Mouse (Mus musculus) megakaryocyte, adult 5-6 weeks (primary cell): ENCODE data around the gene Kmt2e. TPM values are rescaled to one million over a fixed set of nuclear protein-coding genes. Genes with fewer than 3 reads are reported as not detected.

Source experiments
- ATAC-seq: 2 replicates; pipeline ENCODE4 v1.8.0; 2016; ENCODE audit warnings: mild to moderate bottlenecking, inconsistent platforms; ENCODE audit not compliant: poor library complexity, severe bottlenecking
- total RNA-seq, 2 experiments: library from RNA; stranded (forward) in 1 of 2; stranded (reverse) in 1 of 2; fragments of 153-499, 151-499 nt in 1 of 2; fragments of 221-1000, 200-1000 nt in 1 of 2; gene quantifications; 2 replicates each; pipeline versions ENCODE4 v1.2.3 to v1.2.4; 2015 to 2017

Kmt2e gene
- total RNA-seq, 2 experiments from 2014 or later: 63.3 to 158 TPM

- ATAC-seq: peak; percentile 88
These were observed 24.1 kb upstream of the Kmt2e start for GRCm38 (mm10) chr5:23410040-23410717.

GRCm38 (mm10) chr5:23410718-23411101, 23.5 kb upstream of the Kmt2e start:
- ATAC-seq: no peak

- ATAC-seq: no peak
These were observed 22.6 kb upstream of the Kmt2e start for GRCm38 (mm10) chr5:23411640-23412039.

DNA sequence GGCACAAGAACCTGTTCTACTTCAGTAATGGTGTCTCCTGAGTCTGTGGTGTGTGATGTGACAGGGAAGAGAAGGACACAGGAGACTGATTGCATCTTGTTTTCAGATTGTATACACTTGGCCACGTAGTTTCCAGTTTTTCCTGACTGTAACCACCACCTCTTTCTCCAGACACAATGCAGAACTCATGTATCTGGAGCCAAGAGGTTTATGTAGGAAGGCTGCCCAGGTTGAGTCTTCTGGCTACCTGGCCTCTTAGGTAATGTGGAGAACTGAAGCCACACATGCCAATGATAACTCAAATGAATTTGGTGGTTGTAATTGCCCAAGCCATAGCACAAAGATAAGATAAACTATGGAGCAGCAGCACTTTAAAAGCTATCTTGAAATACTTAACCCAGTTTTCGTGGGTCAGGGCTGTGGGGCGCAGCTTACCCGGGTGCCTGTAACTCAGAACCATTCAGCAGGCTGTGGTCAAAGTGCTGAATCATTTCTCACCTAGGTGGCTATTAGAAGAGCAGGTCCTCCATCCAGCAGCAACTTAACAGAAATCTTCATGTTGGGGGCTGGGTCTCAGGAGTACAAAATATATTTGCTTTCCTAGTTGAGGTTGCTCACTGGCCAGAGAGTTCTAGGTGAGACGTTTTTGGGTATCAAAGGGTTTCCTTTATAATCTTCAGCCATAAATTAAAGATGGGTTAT, 21.8 kb upstream of the Kmt2e start:
- no peak for ATAC-seq

DNA sequence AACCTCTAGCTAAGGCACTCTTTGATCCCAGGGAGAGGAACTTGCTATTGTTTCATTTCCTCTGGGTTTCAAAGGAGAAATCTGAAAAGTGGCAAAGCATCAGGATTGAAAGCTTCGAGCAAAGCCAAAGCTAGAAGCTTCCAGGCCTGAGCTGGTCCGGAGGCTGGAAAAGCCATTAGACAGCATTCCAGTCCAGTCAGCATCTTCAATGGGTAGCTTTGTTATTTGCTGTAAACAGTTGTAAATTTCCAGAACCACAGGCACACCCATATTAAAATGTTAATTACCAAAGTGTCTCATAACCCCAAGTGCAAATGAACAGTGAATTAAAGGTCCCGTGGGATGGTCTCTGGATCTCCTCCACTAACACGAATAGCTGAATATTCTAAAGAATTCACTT, 21.2 kb upstream of the Kmt2e start:
- no peak for ATAC-seq

DNA sequence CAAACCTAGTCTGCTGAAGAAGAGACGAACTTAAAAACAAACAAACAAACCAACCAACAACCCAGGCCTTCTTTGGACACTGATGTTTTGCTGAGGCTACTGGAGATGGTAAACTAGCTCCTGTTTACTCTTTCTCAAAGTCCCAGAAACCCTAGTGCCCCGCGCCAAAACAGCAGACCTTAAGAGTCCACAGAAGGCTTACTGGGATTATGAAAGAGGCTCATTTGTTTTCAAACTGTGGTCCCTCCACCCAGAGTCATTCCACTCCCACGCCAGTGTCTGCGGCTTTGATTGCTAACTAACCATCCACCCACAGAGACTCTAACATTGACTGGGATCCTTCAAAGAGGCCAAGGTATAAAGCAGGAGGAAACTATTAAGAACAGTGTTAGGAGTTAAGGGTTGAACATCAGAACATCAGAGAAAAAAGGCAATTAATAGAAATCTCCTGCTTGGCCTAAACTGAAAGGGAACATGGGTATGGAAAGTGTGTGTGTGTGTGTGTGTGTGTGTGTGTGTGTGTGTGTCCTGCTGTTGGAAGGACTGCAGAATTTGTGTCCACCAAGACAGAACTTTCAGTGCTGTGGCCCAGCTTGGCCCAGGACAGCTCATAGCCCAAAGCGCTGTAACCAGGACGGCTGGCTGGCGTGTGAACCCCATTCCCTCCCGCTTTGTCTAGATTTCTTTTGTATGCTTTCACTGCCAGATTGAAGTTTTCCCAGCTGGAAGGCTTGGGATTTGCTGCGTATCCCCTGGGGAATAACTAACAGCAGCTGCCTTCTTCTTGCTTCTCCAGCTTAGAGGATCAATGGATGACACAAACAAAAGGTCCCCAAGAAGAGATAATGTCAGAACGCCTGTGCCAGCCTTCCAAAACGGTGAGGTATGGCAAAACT, 20.4 kb upstream of the Kmt2e start:
- no peak for ATAC-seq

DNA sequence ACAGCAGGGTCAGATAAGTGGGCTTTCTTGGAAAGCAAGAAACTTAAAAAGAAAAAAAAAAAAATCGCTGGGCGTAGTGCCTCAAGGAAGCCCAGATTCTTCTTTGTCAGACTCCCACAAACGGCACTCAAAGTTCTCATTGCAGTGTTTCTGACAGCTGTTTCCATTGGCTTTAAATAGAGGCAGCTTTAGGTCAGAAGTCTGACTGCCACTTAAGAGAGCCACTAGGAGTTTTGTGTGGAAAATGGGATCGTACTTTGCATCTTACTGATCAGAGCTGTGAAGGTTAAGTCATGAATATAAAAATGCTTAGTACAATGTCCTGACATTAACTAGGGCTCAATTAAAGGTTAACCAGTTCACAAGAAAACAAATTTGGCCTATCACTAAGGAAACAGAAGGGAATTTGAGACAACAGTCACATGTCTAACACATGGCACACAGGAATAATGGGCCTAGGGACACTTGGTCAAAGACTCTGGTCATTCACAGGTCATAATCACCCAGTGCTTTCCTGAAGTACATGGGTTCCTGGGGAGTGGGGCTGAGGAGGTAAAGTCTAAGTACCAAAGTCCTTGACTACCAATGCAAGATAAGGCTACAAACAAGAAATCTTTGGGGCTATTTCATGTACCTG, 19.6 kb upstream of the Kmt2e start:
- ATAC-seq: no peak

- ATAC-seq: peak; percentile 39
These were observed 18.5 kb upstream of the Kmt2e start for GRCm38 (mm10) chr5:23415571-23416285.

- ATAC-seq: no peak
These were observed 18.0 kb upstream of the Kmt2e start for GRCm38 (mm10) chr5:23416286-23416643.

- no peak for ATAC-seq
These were observed 16.5 kb upstream of the Kmt2e start for GRCm38 (mm10) chr5:23417716-23418115.

DNA sequence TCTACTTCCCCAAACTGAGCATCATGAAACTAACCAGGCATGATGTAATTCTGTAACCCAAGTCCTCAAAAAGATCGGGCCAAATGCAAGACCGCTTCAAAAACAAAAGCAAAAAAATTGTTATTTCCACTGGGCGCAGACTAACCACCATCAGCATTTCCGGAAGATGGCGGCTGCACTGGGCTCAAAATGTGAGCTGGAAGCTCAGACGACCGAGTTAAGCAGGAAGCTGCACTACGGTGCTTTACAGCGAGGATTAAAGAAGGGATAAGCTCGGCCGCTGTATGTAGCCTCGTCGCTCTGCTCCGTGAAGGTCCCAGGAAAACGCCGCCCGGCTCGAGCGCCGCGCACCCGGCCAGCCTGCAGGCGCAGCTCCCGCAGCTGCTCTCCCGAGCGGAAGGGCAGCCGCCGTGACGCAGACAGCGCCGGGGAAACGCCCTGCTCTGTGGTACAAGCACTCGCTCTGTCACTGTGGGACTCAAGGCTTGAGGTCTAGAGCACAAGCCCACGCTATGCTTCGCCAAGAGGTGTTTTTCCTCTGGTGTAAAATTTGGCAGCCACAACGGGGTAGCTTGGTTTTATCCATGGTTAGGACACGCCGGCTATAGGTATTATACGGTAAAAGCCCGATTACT, 16.0 kb upstream of the Kmt2e start:
- peak; percentile 95 for ATAC-seq

- peak; percentile 6; the same call in 1 of the 2 replicates for ATAC-seq
These were observed 15.2 kb upstream of the Kmt2e start for GRCm38 (mm10) chr5:23418797-23419595.

- no peak for ATAC-seq
These were observed 14.5 kb upstream of the Kmt2e start for GRCm38 (mm10) chr5:23419616-23420170.

DNA sequence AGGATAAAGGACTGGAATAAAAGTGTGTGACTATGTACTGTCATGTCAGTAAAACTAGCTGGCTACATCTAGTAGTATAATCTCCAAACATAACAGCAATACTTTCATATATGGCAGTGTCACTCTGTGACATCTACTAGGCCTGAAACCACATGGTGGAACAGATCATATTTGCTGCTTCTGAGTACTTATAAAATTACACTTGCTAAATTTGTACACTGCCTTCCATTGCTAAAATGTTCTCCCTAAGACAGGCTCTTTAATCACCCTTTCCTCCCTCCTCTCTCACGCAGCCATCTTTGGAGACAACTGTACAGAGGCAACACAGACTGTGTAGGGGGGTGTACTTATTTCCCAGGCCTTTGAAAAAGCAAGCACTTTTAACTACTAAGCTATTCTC, 13.8 kb upstream of the Kmt2e start:
- ATAC-seq: no peak

DNA sequence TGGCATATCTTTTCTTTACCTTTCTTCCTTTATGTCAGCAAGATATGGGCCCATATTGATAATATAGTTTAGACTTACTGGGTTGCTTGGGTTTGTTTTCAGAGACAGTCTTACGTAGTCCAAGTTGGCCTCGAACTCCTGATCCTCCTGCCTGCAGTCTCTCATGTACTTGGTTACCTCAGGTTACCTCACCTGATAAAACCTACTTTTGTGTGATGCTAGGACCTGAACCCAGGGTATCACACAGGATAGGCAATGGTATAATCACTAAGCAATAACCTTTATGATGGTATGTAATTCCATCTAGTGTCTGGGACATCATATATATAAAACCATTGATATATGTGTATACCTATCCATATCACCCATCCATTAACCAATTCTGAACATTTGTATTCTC, 12.8 kb upstream of the Kmt2e start:
- no peak for ATAC-seq

DNA sequence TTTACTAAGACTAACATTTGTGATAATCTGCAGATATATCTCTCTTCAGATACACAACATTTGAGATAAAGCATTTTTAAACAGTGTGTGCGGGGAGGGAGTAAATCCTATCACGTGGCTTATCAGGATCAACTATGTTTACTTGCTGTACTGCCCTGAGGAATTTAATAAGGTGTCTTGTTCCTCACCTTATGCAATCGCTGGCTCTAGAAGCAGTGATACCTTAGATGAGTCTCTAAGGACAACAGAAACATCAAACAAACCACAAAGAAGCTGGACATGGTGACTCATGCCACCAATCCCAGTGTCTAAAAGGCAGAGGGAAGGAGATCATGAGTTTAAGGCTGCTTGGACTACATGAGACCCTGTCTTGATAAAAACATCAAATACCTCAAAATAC, 11.2 kb upstream of the Kmt2e start:
- no peak for ATAC-seq

GRCm38 (mm10) chr5:23427501-23427900, 6.7 kb upstream of the Kmt2e start:
- ATAC-seq: no peak

DNA sequence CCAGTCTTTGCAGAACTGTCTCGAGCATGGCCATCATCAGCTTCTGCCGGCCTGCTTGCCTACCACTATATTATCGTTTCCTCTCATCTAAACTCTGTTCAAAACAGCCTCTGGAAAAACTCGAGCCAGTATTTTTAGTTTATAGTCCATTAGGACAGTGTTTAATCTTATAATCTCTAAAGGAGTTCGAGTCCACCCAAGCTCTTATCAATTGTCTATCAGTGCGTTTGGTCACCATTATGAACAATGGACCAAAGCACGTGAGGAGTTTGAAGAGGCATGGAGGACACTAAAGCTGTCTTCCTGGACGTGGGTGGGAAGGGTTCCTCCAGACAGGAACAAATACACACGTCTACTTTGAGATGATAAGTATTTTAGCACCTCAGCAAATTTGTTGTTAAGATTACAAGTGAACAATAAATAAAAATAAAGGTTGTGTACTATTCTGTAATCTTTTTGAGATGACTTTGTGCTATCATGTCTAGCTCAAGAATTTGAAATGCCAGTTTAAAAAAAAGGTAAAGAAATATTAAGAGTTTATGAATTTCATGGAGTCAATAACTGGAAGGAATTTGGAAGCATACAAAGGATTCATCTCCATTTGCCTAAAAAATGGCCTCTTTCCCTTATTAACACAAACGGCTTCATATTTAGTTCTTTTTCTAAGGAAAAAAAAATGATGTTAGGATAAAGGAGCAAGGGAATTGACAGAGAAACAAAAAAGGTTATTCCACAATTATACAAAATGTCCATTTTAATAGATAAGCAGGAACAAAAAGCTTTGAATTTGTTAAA, 3.0 kb upstream of the Kmt2e start:
- no peak for ATAC-seq
